Comparison of ENCODE assay signal across 14 mouse cellular contexts in genomic region chr19:55595945-55596649, GRCm38 (mm10).
A peak's percentile ranks its signal among the peaks of the same experiment; 100 is the strongest.
DNase-seq lines count a peak whose midpoint lies in the region; ATAC-seq and TF ChIP-seq lines count a peak whose summit lies in the region.
"Had no signal": no experiment of that assay in that cellular context is flagged by ENCODE, and none has a peak within 500 bp of the region (broad histone marks: within the 10 kb centered on the region; RNA-seq: fewer than 3 reads in every experiment).

No protein-coding gene starts in this region.

- peak; percentile 56 for ATAC-seq in heart, embryonic 12.5 days (ENCODE audit: insufficient number of reproducible peaks, low FRiP score)
- peak; percentile 72 for ATAC-seq in intestine, embryonic 14.5 days (replicated peaks; ENCODE audit: low FRiP score, low TSS enrichment, low read depth)
- no peak for ATAC-seq in limb, embryonic 15.5 days (ENCODE audit: insufficient number of reproducible peaks, low FRiP score, low TSS enrichment, low read depth)
- peak; percentile 70 for ATAC-seq in liver, postnatal 0 days
- ATAC-seq in kidney, embryonic 14.5 days (ENCODE audit: low FRiP score, low TSS enrichment), result no peak
- ATAC-seq: forebrain, embryonic 14.5 days had no signal

- TF ChIP-seq CTCF in liver, postnatal 0 days (IDR thresholded peaks at IDR 0.05; ENCODE audit: low read depth), result no peak

- H3K4me1 ChIP-seq in heart, embryonic 12.5 days (replicated peaks), result peaks cover 73% of the 10 kb centered on the region
- H3K4me1 ChIP-seq in intestine, embryonic 14.5 days (replicated peaks; ENCODE audit: control insufficient read depth, insufficient read depth, low read length), result peaks cover 50% of the 10 kb centered on the region
- peaks cover 58% of the 10 kb centered on the region for H3K4me1 ChIP-seq in limb, embryonic 15.5 days
- peaks cover 19% of the 10 kb centered on the region for H3K4me1 ChIP-seq in liver, postnatal 0 days (ENCODE audit: insufficient read depth)
- peaks cover 32% of the 10 kb centered on the region for H3K4me1 ChIP-seq in kidney, embryonic 14.5 days (ENCODE audit: control insufficient read depth, insufficient read depth, low read length)

- no peaks in the 10 kb centered on the region for H3K9me3 ChIP-seq in heart, embryonic 12.5 days (replicated peaks)
- no peaks in the 10 kb centered on the region for H3K9me3 ChIP-seq in intestine, embryonic 14.5 days (ENCODE audit: control insufficient read depth, low read length)
- H3K9me3 ChIP-seq in limb, embryonic 15.5 days, result no peaks in the 10 kb centered on the region
- H3K9me3 ChIP-seq in liver, postnatal 0 days (ENCODE audit: low read length), result no peaks in the 10 kb centered on the region
- H3K9me3 ChIP-seq in kidney, embryonic 14.5 days (ENCODE audit: control insufficient read depth, low read length), result no peaks in the 10 kb centered on the region
- H3K9me3 ChIP-seq: hindbrain, embryonic 13.5 days; neural tube, embryonic 13.5 days had no signal

- intact Hi-C loops in heart, postnatal 25 days (cut with DNase I), result no loop called here

- 24% methylated on average over 9 of the region's 9 CpGs for WGBS in heart, embryonic 12.5 days
- WGBS in intestine, embryonic 14.5 days, result 30% methylated on average over 9 of the region's 9 CpGs
- 45% methylated on average over 9 of the region's 9 CpGs for WGBS in limb, embryonic 15.5 days
- WGBS in liver, postnatal 0 days (ENCODE audit: insufficient replicate concordance), result 36% methylated on average over 9 of the region's 9 CpGs
- WGBS in kidney, embryonic 14.5 days, result 49% methylated on average over 9 of the region's 9 CpGs

- H3K9ac ChIP-seq in heart, embryonic 12.5 days, result no peak overlapping the region; the same call in 1 of the 2 replicates
- no peak overlapping the region for H3K9ac ChIP-seq in intestine, embryonic 14.5 days (ENCODE audit: low read length)
- H3K9ac ChIP-seq in limb, embryonic 15.5 days, result no peak overlapping the region
- H3K9ac ChIP-seq in liver, postnatal 0 days (replicated peaks), result no peak overlapping the region
- no peak overlapping the region for H3K9ac ChIP-seq in kidney, embryonic 14.5 days (ENCODE audit: low read depth, low read length)
- H3K9ac ChIP-seq: hindbrain, embryonic 13.5 days; neural tube, embryonic 13.5 days had no signal

- no peak for TF ChIP-seq EP300 in liver, postnatal 0 days (IDR thresholded peaks at IDR 0.05; ENCODE audit: low read depth)

- no peaks in the 10 kb centered on the region for H3K36me3 ChIP-seq in heart, embryonic 12.5 days
- no peaks in the 10 kb centered on the region for H3K36me3 ChIP-seq in intestine, embryonic 14.5 days (ENCODE audit: control insufficient read depth, insufficient read depth, low read length)
- no peaks in the 10 kb centered on the region for H3K36me3 ChIP-seq in limb, embryonic 15.5 days
- H3K36me3 ChIP-seq in liver, postnatal 0 days (replicated peaks; ENCODE audit: insufficient read depth, low read length), result no peaks in the 10 kb centered on the region
- H3K36me3 ChIP-seq in kidney, embryonic 14.5 days (ENCODE audit: control insufficient read depth, insufficient read depth, low read length), result no peaks in the 10 kb centered on the region
- H3K36me3 ChIP-seq: hindbrain, embryonic 13.5 days; neural tube, embryonic 13.5 days had no signal

- H3K4me3 ChIP-seq in heart, embryonic 12.5 days, result no peak overlapping the region
- no peak overlapping the region for H3K4me3 ChIP-seq in intestine, embryonic 14.5 days (ENCODE audit: low read depth, low read length)
- no peak overlapping the region for H3K4me3 ChIP-seq in limb, embryonic 15.5 days
- no peak overlapping the region for H3K4me3 ChIP-seq in liver, postnatal 0 days (ENCODE audit: low read depth, low read length)
- no peak overlapping the region for H3K4me3 ChIP-seq in kidney, embryonic 14.5 days (ENCODE audit: low read length)
- H3K4me3 ChIP-seq: hindbrain, embryonic 13.5 days; neural tube, embryonic 13.5 days had no signal

- no peaks in the 10 kb centered on the region for H3K27me3 ChIP-seq in heart, embryonic 12.5 days (replicated peaks)
- H3K27me3 ChIP-seq in intestine, embryonic 14.5 days (replicated peaks; ENCODE audit: control insufficient read depth, insufficient read depth, low read length), result no peaks in the 10 kb centered on the region
- H3K27me3 ChIP-seq in limb, embryonic 15.5 days, result peaks cover 8% of the 10 kb centered on the region; the same call in 1 of the 2 replicates
- H3K27me3 ChIP-seq in liver, postnatal 0 days (ENCODE audit: insufficient read depth, low read length), result no peaks in the 10 kb centered on the region
- H3K27me3 ChIP-seq in kidney, embryonic 14.5 days (ENCODE audit: control insufficient read depth, insufficient read depth, low read length), result no peaks in the 10 kb centered on the region

- peak overlapping the region; percentile 80 for H3K27ac ChIP-seq in heart, embryonic 12.5 days (ENCODE audit: poor library complexity, severe bottlenecking)
- H3K27ac ChIP-seq in intestine, embryonic 14.5 days (ENCODE audit: low read depth), result peak overlapping the region; percentile 60
- 0 out of 2 replicates have a peak overlapping the region, but pooled peaks have one; percentile 9 for H3K27ac ChIP-seq in limb, embryonic 15.5 days
- H3K27ac ChIP-seq in liver, postnatal 0 days (ENCODE audit: low read depth), result peak overlapping the region; percentile 74
- H3K27ac ChIP-seq in kidney, embryonic 14.5 days (ENCODE audit: low read depth, low read length), result no peak overlapping the region
- H3K27ac ChIP-seq: hindbrain, embryonic 13.5 days; neural tube, embryonic 13.5 days had no signal

- peak overlapping the region; percentile 39; the same call in 1 of the 2 replicates for H3K4me2 ChIP-seq in heart, embryonic 12.5 days
- peak overlapping the region; percentile 14; the same call in 1 of the 2 replicates for H3K4me2 ChIP-seq in intestine, embryonic 14.5 days (ENCODE audit: low read length)
- no peak overlapping the region for H3K4me2 ChIP-seq in limb, embryonic 15.5 days
- 0 out of 2 replicates have a peak overlapping the region, but pooled peaks have one; percentile 26 for H3K4me2 ChIP-seq in liver, postnatal 0 days (ENCODE audit: low read depth, low read length)
- no peak overlapping the region for H3K4me2 ChIP-seq in kidney, embryonic 14.5 days (replicated peaks; ENCODE audit: low read depth, low read length)
- H3K4me2 ChIP-seq: hindbrain, embryonic 13.5 days; neural tube, embryonic 13.5 days had no signal

- DNase-seq in heart, postnatal 25 days (ENCODE audit: low spot score), result no peak
- DNase-seq in intestine, embryonic 14.5 days (ENCODE audit: low spot score), result no peak
- no peak for DNase-seq in liver, postnatal 0 days
- no peak for DNase-seq in right cerebral cortex, postnatal 10 days (ENCODE audit: low spot score in 2 of 2)
- DNase-seq in retina, embryonic 14.5 days (ENCODE audit: low spot score), result no peak
- DNase-seq: cerebellum, adult 11-12 months; kidney, adult 2 months; kidney, postnatal 36 days had no signal

Comparison
In these comparisons a context has a peak if more than half of its experiments do, and no peak if none do; other contexts are left out.
1. ATAC-seq: peak in heart, embryonic 12.5 days (single experiment), intestine, embryonic 14.5 days (single experiment) and liver, postnatal 0 days (single experiment); none in limb, embryonic 15.5 days (single experiment) and kidney, embryonic 14.5 days (single experiment).
2. H3K4me2 ChIP-seq: peak in heart, embryonic 12.5 days (single experiment), intestine, embryonic 14.5 days (single experiment) and liver, postnatal 0 days (single experiment); none in limb, embryonic 15.5 days (single experiment) and kidney, embryonic 14.5 days (single experiment).